Mouse (Mus musculus) kidney, adult 2 months (tissue): ENCODE results near the gene Ninl.

Experiments used
- CTCF ChIP-seq: fragments of 200-500 bp; conservative IDR thresholded peaks from 2 replicates; pipeline ENCODE4 v1.5.1; 2011; ENCODE audit warnings: low read depth, mild to moderate bottlenecking, control low read depth, low read length, moderate library complexity, mixed read lengths; ENCODE audit not compliant: insufficient read depth, insufficient read length
- POLR2A ChIP-seq: fragments of 200-500 bp; IDR thresholded peaks from one replicate; pipeline ENCODE4 v1.6.1; 2011; ENCODE audit warnings: low read depth, low read length, control low read depth

DNA sequence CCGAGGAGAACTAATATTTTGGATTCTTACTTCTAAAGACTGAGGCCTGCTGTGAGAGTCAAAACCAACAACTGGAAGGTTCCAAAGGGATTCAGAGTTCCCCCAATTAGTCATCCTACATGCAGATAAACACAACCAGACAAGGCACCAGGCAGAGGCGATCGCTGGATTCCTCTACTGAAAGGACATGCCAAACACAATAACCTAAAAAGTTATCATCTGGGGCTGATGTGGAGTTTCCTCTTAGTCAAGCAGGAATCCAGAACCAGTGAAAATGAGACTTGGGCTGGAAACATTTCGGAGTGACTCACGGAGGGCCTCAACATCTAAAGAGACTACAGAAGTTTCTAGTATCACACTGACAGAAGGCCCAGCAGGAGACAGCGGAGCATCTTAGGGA, 35.4 kb downstream of the Ninl start:
- TF ChIP-seq CTCF (no peak), POLR2A (no peak)
